Mouse (Mus musculus) forebrain, embryonic 14.5 days (tissue): ENCODE results near the gene Fam126a. TPM values are rescaled to one million over a fixed set of nuclear protein-coding genes. Genes with fewer than 3 reads are reported as not detected.
"Not testable (repeated sequence)": the region's sequence is repeated elsewhere in the genome, so short reads cannot be mapped to it uniquely, and the experiment has no call there.

Experiments used
- ATAC-seq: fragments of 200-750 bp; cut with Nextera tagmentation; 2 replicates; pipeline ENCODE4 v1.8.0; 2017; ENCODE audit warnings: mild to moderate bottlenecking, moderate library complexity
- DNase-seq: peaks from one replicate; pipeline ENCODE4 v3.0.0-alpha.2; 2015; ENCODE audit warnings: low spot score
- H3K27ac ChIP-seq: fragments of 300-500 bp; sonication (generic); 2 replicates; pipeline ENCODE4 v1.5.1; 2014; ENCODE audit warnings: low read depth, mild to moderate bottlenecking, control low read depth, low read length, moderate library complexity
- H3K27me3 ChIP-seq: fragments of 300-500 bp; sonication (generic); replicated peaks from 2 replicates; pipeline ENCODE4 v1.6.1; 2014; ENCODE audit warnings: low read length, control low read depth, mixed read lengths; ENCODE audit not compliant: control insufficient read depth, insufficient read depth
- H3K36me3 ChIP-seq: fragments of 300-500 bp; sonication (generic); 2 replicates; pipeline ENCODE4 v1.6.1; 2014; ENCODE audit warnings: low read length, control low read depth; ENCODE audit not compliant: control insufficient read depth, insufficient read depth
- H3K4me1 ChIP-seq: fragments of 300-500 bp; sonication (generic); 2 replicates; pipeline ENCODE4 v1.6.1; 2014; ENCODE audit warnings: antibody characterized with exemption, low read length, control low read depth; ENCODE audit not compliant: control insufficient read depth, insufficient read depth
- H3K4me2 ChIP-seq: fragments of 300-500 bp; sonication (generic); 2 replicates; pipeline ENCODE4 v1.6.1; 2014; ENCODE audit warnings: mild to moderate bottlenecking, control low read depth, low read length
- H3K4me3 ChIP-seq: fragments of 300-500 bp; sonication (generic); 2 replicates; pipeline ENCODE4 v1.5.1; 2014; ENCODE audit warnings: low read depth, low read length, control low read depth
- H3K9ac ChIP-seq: fragments of 300-500 bp; sonication (generic); 2 replicates; pipeline ENCODE4 v1.6.1; 2014; ENCODE audit warnings: mild to moderate bottlenecking, low read length, control low read depth, moderate library complexity
- H3K9me3 ChIP-seq: fragments of 300-500 bp; sonication (generic); replicated peaks from 2 replicates; pipeline ENCODE4 v1.6.1; 2016; ENCODE audit warnings: low read length, control low read depth, mixed read lengths; ENCODE audit not compliant: control insufficient read depth
- WGBS: fragments of 180-500 bp; shearing (Covaris S2); extraction: QIAGEN DNeasy Blood & Tissue Kit; methylation state at CpG from one replicate; pipeline ENCODE4 v1.1.7; 2014; 5-methylcytosine and 5-hydroxymethylcytosine counted together
- polyA plus RNA-seq: library from polyadenylated mRNA; unstranded; fragments of >200 nt; fragmentation: Nextera tagmentation; extraction: Ambion mirVana; gene quantifications from 2 replicates; pipeline ENCODE4 v1.2.1, GENCODE M21; 2014

Fam126a gene
- polyA plus RNA-seq, 1 experiment from 2014 or later: 38.2 TPM

DNA sequence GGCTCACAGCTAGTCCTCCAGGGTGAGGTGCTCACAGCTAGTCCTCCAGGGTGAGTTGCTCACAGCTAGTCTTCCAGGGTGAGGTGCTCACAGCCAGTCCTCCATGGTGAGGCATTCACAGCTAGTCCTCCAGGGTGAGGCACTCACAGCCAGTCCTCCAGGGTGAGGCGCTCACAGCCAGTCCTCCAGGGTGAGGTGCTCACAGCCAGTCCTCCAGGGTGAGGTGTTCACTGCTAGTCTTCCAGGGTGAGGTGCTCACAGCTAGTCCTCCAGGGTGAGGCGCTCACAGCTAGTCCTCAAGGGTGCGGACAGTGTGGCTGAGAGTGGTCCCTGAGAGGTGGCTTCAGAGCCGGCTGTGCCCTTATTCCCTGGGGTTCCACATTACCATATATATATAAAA, 141.0 kb downstream of the Fam126a start:
- DNase-seq: no peak
- Histone ChIP-seq H3K9ac (no peak overlapping the region), H3K27me3 (no peaks in the 10 kb centered on the region), H3K27ac (no peak overlapping the region), H3K36me3 (no peaks in the 10 kb centered on the region), H3K9me3 (no peaks in the 10 kb centered on the region), H3K4me1 (no peaks in the 10 kb centered on the region), H3K4me2 (no peak overlapping the region), H3K4me3 (no peak overlapping the region)
- no peak for ATAC-seq
- 68% methylated on average over 4 of the region's 4 CpGs for WGBS

- DNase-seq (no peak), ATAC-seq (no peak)
- Histone ChIP-seq H3K36me3 (no peaks in the 10 kb centered on the region), H3K27ac (no peak overlapping the region), H3K4me2 (no peak overlapping the region), H3K9ac (no peak overlapping the region), H3K4me1 (no peaks in the 10 kb centered on the region), H3K27me3 (no peaks in the 10 kb centered on the region), H3K9me3 (no peaks in the 10 kb centered on the region), H3K4me3 (no peak overlapping the region)
- 81% methylated on average over 3 of the region's 3 CpGs for whole genome bisulfite sequencing
Observed at GRCm38 (mm10) chr5:23887111-23887510, 143.4 kb downstream of the Fam126a start.

DNA sequence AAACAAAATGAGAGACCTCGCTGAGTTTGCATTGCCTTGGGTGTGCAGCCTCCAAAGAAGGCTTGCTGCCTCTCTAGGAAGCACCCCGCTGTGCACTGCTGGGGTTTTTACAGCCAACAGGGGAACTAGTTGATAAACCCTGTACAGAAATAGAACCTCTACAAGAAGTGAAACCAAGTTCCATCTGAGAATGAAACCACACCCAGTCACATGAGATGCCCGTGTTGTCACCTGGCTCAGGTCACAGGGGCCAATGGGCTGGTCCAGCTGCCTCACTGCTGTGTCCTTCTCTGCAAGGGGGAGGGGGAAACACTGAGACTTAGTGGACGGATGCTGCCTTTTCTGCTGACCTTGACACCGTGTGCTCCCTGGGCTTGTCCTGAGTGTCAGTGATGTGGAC, 156.0 kb downstream of the Fam126a start:
- H3K36me3 ChIP-seq: no peaks in the 10 kb centered on the region
- H3K4me2 ChIP-seq: no peak overlapping the region
- H3K9me3 ChIP-seq: no peaks in the 10 kb centered on the region
- no peak for DNase-seq
- ATAC-seq: no peak
- WGBS: 69% methylated on average over 5 of the region's 5 CpGs
- no peaks in the 10 kb centered on the region for H3K27me3 ChIP-seq
- no peak overlapping the region for H3K9ac ChIP-seq
- no peak overlapping the region for H3K27ac ChIP-seq
- no peaks in the 10 kb centered on the region for H3K4me1 ChIP-seq
- H3K4me3 ChIP-seq: no peak overlapping the region

DNA sequence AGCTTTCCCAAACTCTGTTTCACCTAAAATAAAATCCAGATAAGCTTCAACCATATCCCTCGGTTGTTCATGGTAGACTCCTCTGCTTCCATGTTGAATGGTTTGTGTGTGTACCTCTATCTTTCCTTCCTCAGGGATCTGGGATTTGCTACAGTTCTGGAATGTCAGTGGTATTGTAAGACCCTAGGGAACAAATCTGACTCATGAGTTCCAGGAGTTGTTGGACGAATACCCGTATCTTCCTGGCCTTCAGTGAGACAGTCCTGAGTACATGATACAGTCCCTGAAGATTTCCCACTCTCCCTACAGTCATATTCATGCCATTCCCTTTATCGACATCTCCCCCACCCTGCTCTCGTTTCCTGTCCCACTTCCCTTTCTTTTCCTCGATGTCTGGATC, 157.9 kb downstream of the Fam126a start:
- DNase-seq (no peak), ATAC-seq (no peak)
- H3K4me1 ChIP-seq: no peaks in the 10 kb centered on the region
- no peaks in the 10 kb centered on the region for H3K9me3 ChIP-seq
- no peaks in the 10 kb centered on the region for H3K36me3 ChIP-seq
- no peaks in the 10 kb centered on the region for H3K27me3 ChIP-seq
- 85% methylated on average over 6 of the region's 6 CpGs for WGBS
- no peak overlapping the region for H3K4me3 ChIP-seq
- no peak overlapping the region for H3K4me2 ChIP-seq
- no peak overlapping the region for H3K27ac ChIP-seq
- no peak overlapping the region for H3K9ac ChIP-seq

DNA sequence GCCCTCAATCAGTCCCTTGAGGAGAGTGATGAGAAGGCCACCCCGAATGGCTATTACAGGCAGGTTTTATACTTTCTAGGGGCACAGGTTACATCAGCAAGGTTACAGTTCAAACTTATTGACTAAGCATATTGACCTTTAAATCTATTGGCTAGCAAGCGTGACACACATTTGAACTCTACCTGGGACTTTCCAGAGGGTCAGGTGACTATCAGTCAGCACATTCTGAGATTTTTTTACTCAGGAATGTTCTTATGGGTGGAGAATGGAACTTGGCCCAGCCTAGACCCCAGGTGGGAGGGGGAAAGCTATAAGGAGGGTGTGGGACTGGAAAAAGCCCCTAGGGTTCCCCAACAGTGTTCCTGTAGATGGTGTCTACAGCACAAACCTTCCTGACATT, 159.2 kb downstream of the Fam126a start:
- H3K27me3 ChIP-seq, DNase-seq, H3K9me3 ChIP-seq, H3K9ac ChIP-seq, ATAC-seq, H3K4me1 ChIP-seq, H3K36me3 ChIP-seq, H3K4me2 ChIP-seq, H3K27ac ChIP-seq, H3K4me3 ChIP-seq: not testable (repeated sequence)
- 95% methylated on average over 2 of the region's 2 CpGs for WGBS

DNA sequence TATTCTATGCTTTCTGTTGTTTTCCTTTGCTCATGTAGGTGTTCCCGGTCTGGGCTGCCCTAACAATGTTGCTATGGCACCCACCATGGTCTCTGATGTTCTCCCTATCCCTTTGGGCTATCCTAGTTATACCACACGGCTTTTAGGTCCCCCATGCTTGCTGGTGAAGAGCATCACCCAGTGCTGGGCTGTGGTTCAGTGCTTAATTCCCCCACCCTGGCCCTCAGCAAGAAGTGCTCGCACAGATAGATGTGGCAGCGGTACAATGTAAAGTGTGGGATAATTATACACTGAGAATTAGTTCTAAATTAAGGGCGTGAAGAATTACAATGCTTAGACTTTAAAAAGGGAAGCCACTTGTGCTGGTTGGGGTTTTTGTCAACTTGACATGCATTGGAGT, 164.5 kb downstream of the Fam126a start:
- Histone ChIP-seq H3K27ac (no peak overlapping the region), H3K4me3 (no peak overlapping the region), H3K4me1 (no peaks in the 10 kb centered on the region), H3K36me3 (no peaks in the 10 kb centered on the region), H3K4me2 (no peak overlapping the region), H3K9me3 (no peaks in the 10 kb centered on the region), H3K27me3 (no peaks in the 10 kb centered on the region), H3K9ac (no peak overlapping the region)
- ATAC-seq (no peak), DNase-seq (no peak)
- 87% methylated on average over 5 of the region's 5 CpGs for WGBS

Other genes with a start within 250 kb of the Fam126a start
- gene Pus7, start 247.0 kb downstream of the Fam126a start, polyA plus RNA-seq: 11.6 and 15.3 TPM in 2 replicates
- 18.0 and 21.0 TPM in 2 replicates for gene Rint1, start 243.0 kb downstream of the Fam126a start, polyA plus RNA-seq
- gene Tomm7, start 186.5 kb downstream of the Fam126a start, polyA plus RNA-seq: 95.2 and 120 TPM in 2 replicates
- 184 and 217 TPM in 2 replicates for gene Klhl7, start 69.9 kb upstream of the Fam126a start, polyA plus RNA-seq
- gene Nupl2, start 134.3 kb upstream of the Fam126a start, polyA plus RNA-seq: 13.8 and 15.1 TPM in 2 replicates